Mouse (Mus musculus): ENCODE results near the gene Smim12. TPM values are rescaled to one million over a fixed set of nuclear protein-coding genes. Genes with fewer than 3 reads are reported as not detected.

The Smim12 gene
- polyA plus RNA-seq, 1 experiment from 2014 or later = 63.3 TPM

DNA sequence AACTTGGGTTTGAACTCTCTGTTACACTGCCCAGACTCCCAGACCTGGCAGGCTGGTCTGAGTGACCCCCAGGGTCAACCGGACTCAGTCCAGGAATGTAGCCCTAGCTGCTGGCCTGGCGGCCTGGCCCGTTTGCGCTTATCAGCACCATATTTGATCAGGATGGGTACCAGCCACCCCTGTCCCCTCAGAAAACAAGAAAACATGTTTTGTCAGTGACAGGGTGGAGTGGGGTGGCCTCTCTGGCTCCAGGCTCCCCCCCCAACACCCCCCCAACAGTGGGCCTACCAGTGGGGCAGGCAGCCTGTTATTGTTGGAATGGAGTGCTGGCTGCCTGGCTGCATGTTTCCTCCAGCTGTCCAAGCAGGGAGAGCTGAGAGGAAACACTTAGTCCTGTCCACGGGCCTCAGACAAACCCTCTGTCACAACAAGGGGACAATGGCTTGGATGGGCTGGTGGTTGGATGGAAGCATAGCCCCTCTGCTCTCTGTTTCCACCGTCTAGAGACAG is 45.5 kb downstream of the Smim12 start:
- Histone ChIP-seq H3K9me3 (ENCODE audit: control insufficient read depth, low read length) (no peaks in the 10 kb centered on the region), H3K4me3 (ENCODE audit: low read length) (no peak overlapping the region), H3K4me1 (ENCODE audit: control insufficient read depth, insufficient read depth, low read length) (no peaks in the 10 kb centered on the region), H3K9ac (ENCODE audit: low read depth, low read length) (no peak overlapping the region), H3K27ac (ENCODE audit: low read length) (no peak overlapping the region), H3K27me3 (replicated peaks; ENCODE audit: control insufficient read depth, insufficient read depth, low read length) (no peaks in the 10 kb centered on the region), H3K36me3 (ENCODE audit: control insufficient read depth, insufficient read depth, low read length) (no peaks in the 10 kb centered on the region), H3K4me2 (ENCODE audit: low read depth, low read length) (no peak overlapping the region)
- ATAC-seq = no peak
- WGBS = 61% methylated on average over 6 of the region's 6 CpGs

DNA sequence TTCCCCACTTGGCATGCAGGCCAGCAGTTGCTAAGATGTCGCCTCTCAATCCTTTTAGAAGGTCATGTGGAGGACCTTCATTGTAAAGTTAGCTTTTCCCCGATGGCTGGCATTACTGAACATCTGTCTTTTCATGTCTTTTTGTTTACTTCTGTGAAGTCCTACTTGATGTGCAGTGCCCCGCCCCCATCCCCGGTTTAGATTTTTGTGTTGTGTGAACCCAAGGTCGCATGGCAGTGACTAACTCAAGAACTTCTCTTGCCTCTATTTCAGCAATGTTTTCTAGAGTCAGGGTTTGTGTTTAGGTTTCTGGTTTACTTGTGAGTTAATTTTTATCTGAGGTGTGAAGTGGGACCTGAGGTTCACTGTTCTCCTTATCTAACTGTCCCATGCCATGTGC is 49.0 kb downstream of the Smim12 start:
- H3K4me2 ChIP-seq (ENCODE audit: low read depth, low read length) = no peak overlapping the region
- H3K27me3 ChIP-seq (replicated peaks; ENCODE audit: control insufficient read depth, insufficient read depth, low read length) = no peaks in the 10 kb centered on the region
- H3K4me3 ChIP-seq (ENCODE audit: low read length) = no peak overlapping the region
- H3K4me1 ChIP-seq (ENCODE audit: control insufficient read depth, insufficient read depth, low read length) = no peaks in the 10 kb centered on the region
- no peaks in the 10 kb centered on the region for H3K36me3 ChIP-seq (ENCODE audit: control insufficient read depth, insufficient read depth, low read length)
- no peaks in the 10 kb centered on the region for H3K9me3 ChIP-seq (ENCODE audit: control insufficient read depth, low read length)
- no peak overlapping the region for H3K27ac ChIP-seq (ENCODE audit: low read length)
- ATAC-seq = no peak
- no peak overlapping the region for H3K9ac ChIP-seq (ENCODE audit: low read depth, low read length)
- WGBS = 66% methylated on average over 5 of the region's 5 CpGs

Other genes starting within 250 kb of the Smim12 start
- 39.7 and 42.1 TPM in 2 replicates for gene Sfpq, start 222.5 kb upstream of the Smim12 start, polyA plus RNA-seq (2015; fragmentation: Nextera tagmentation; extraction: Ambion mirVana)
- gene Zmym1, start 182.6 kb upstream of the Smim12 start, polyA plus RNA-seq (2015; fragmentation: Nextera tagmentation; extraction: Ambion mirVana) = 9.5 and 10.8 TPM in 2 replicates
- 14.7 and 16.4 TPM in 2 replicates for gene Zmym6, start 166.4 kb upstream of the Smim12 start, polyA plus RNA-seq (2015; fragmentation: Nextera tagmentation; extraction: Ambion mirVana)
- 27.3 and 28.5 TPM in 2 replicates for gene Tmem35b, start 120.1 kb upstream of the Smim12 start, polyA plus RNA-seq (2015; fragmentation: Nextera tagmentation; extraction: Ambion mirVana)
- 0.50 and 0.75 TPM in 2 replicates for gene Dlgap3, start 74.6 kb upstream of the Smim12 start, polyA plus RNA-seq (2015; fragmentation: Nextera tagmentation; extraction: Ambion mirVana)
- 17.2 and 17.9 TPM in 2 replicates for gene Gja4, start 70.3 kb downstream of the Smim12 start, polyA plus RNA-seq (2015; fragmentation: Nextera tagmentation; extraction: Ambion mirVana)
- 3.9 and 5.6 TPM in 2 replicates for gene Gjb3, start 87.1 kb downstream of the Smim12 start, polyA plus RNA-seq (2015; fragmentation: Nextera tagmentation; extraction: Ambion mirVana)
- gene Gjb4, start 110.3 kb downstream of the Smim12 start, polyA plus RNA-seq (2015; fragmentation: Nextera tagmentation; extraction: Ambion mirVana) = 0.09 TPM in 1 of 2 replicates, not detected in the other
- gene Gjb5, start 114.4 kb downstream of the Smim12 start, polyA plus RNA-seq (2015; fragmentation: Nextera tagmentation; extraction: Ambion mirVana) = 0.73 and 0.88 TPM in 2 replicates